Mouse (Mus musculus): ENCODE results near the gene Prune2.

Prune2 gene

GRCm38 (mm10) chr19:16978910-16979309, 23.0 kb downstream of the Prune2 start:
- H3K27me3 ChIP-seq (ENCODE audit: insufficient read depth, low read length), result no peaks in the 10 kb centered on the region
- no peaks in the 10 kb centered on the region for H3K4me1 ChIP-seq (replicated peaks; ENCODE audit: low read depth, low read length)
- TF ChIP-seq POU5F1 (IDR thresholded peaks at IDR 0.05; ENCODE audit: borderline replicate concordance, low read length), result no peak
- no peaks in the 10 kb centered on the region for H3K36me3 ChIP-seq (ENCODE audit: insufficient read depth, low read length)
- H3K4me3 ChIP-seq (replicated peaks; ENCODE audit: low read length), result no peak overlapping the region
- H3K9me3 ChIP-seq (ENCODE audit: low read length), result no peaks in the 10 kb centered on the region

GRCm38 (mm10) chr19:16981743-16982142, 25.8 kb downstream of the Prune2 start:
- no peak overlapping the region for H3K4me3 ChIP-seq (replicated peaks; ENCODE audit: low read length)
- H3K9me3 ChIP-seq (ENCODE audit: low read length), result no peaks in the 10 kb centered on the region
- H3K36me3 ChIP-seq (ENCODE audit: insufficient read depth, low read length), result no peaks in the 10 kb centered on the region
- H3K27me3 ChIP-seq (ENCODE audit: insufficient read depth, low read length), result no peaks in the 10 kb centered on the region
- no peaks in the 10 kb centered on the region for H3K4me1 ChIP-seq (replicated peaks; ENCODE audit: low read depth, low read length)
- TF ChIP-seq POU5F1 (IDR thresholded peaks at IDR 0.05; ENCODE audit: borderline replicate concordance, low read length) (no peak), NANOG (IDR thresholded peaks at IDR 0.05; ENCODE audit: borderline replicate concordance, low read length) (no peak), CTCF (conservative IDR thresholded peaks at IDR 0.05; ENCODE audit: low read length) (no peak)

GRCm38 (mm10) chr19:16984897-16985296, 29.0 kb downstream of the Prune2 start:
- TF ChIP-seq NANOG (IDR thresholded peaks at IDR 0.05; ENCODE audit: borderline replicate concordance, low read length) (no peak), CTCF (conservative IDR thresholded peaks at IDR 0.05; ENCODE audit: low read length) (peak; percentile 81), POU5F1 (IDR thresholded peaks at IDR 0.05; ENCODE audit: borderline replicate concordance, low read length) (no peak)
- Histone ChIP-seq H3K4me3 (replicated peaks; ENCODE audit: low read length) (no peak overlapping the region), H3K36me3 (ENCODE audit: insufficient read depth, low read length) (no peaks in the 10 kb centered on the region), H3K27me3 (ENCODE audit: insufficient read depth, low read length) (no peaks in the 10 kb centered on the region), H3K4me1 (replicated peaks; ENCODE audit: low read depth, low read length) (no peaks in the 10 kb centered on the region), H3K9me3 (ENCODE audit: low read length) (no peaks in the 10 kb centered on the region)

- H3K4me1 ChIP-seq (replicated peaks; ENCODE audit: low read depth, low read length), result no peaks in the 10 kb centered on the region
- H3K4me3 ChIP-seq (replicated peaks; ENCODE audit: low read length), result no peak overlapping the region
- TF ChIP-seq NANOG (IDR thresholded peaks at IDR 0.05; ENCODE audit: borderline replicate concordance, low read length) (no peak), CTCF (conservative IDR thresholded peaks at IDR 0.05; ENCODE audit: low read length) (no peak), POU5F1 (IDR thresholded peaks at IDR 0.05; ENCODE audit: borderline replicate concordance, low read length) (no peak)
- no peaks in the 10 kb centered on the region for H3K27me3 ChIP-seq (ENCODE audit: insufficient read depth, low read length)
- H3K9me3 ChIP-seq (ENCODE audit: low read length), result no peaks in the 10 kb centered on the region
- H3K36me3 ChIP-seq (ENCODE audit: insufficient read depth, low read length), result no peaks in the 10 kb centered on the region
Measured at GRCm38 (mm10) chr19:16987984-16988383, 32.1 kb downstream of the Prune2 start.

GRCm38 (mm10) chr19:16992151-16992550, 36.2 kb downstream of the Prune2 start:
- H3K9me3 ChIP-seq (ENCODE audit: low read length), result no peaks in the 10 kb centered on the region
- no peak overlapping the region for H3K4me3 ChIP-seq (replicated peaks; ENCODE audit: low read length)
- no peaks in the 10 kb centered on the region for H3K27me3 ChIP-seq (ENCODE audit: insufficient read depth, low read length)
- TF ChIP-seq POU5F1 (IDR thresholded peaks at IDR 0.05; ENCODE audit: borderline replicate concordance, low read length) (no peak), NANOG (IDR thresholded peaks at IDR 0.05; ENCODE audit: borderline replicate concordance, low read length) (no peak), CTCF (conservative IDR thresholded peaks at IDR 0.05; ENCODE audit: low read length) (no peak)
- no peaks in the 10 kb centered on the region for H3K4me1 ChIP-seq (replicated peaks; ENCODE audit: low read depth, low read length)
- no peaks in the 10 kb centered on the region for H3K36me3 ChIP-seq (ENCODE audit: insufficient read depth, low read length)

GRCm38 (mm10) chr19:16994260-16994659, 38.3 kb downstream of the Prune2 start:
- Histone ChIP-seq H3K4me1 (replicated peaks; ENCODE audit: low read depth, low read length) (no peaks in the 10 kb centered on the region), H3K4me3 (replicated peaks; ENCODE audit: low read length) (no peak overlapping the region), H3K27me3 (ENCODE audit: insufficient read depth, low read length) (no peaks in the 10 kb centered on the region), H3K9me3 (ENCODE audit: low read length) (no peaks in the 10 kb centered on the region), H3K36me3 (ENCODE audit: insufficient read depth, low read length) (no peaks in the 10 kb centered on the region)
- TF ChIP-seq NANOG (IDR thresholded peaks at IDR 0.05; ENCODE audit: borderline replicate concordance, low read length) (no peak), POU5F1 (IDR thresholded peaks at IDR 0.05; ENCODE audit: borderline replicate concordance, low read length) (no peak), CTCF (conservative IDR thresholded peaks at IDR 0.05; ENCODE audit: low read length) (no peak)

- no peaks in the 10 kb centered on the region for H3K9me3 ChIP-seq (ENCODE audit: low read length)
- no peaks in the 10 kb centered on the region for H3K36me3 ChIP-seq (ENCODE audit: insufficient read depth, low read length)
- H3K4me1 ChIP-seq (replicated peaks; ENCODE audit: low read depth, low read length), result no peaks in the 10 kb centered on the region
- no peaks in the 10 kb centered on the region for H3K27me3 ChIP-seq (ENCODE audit: insufficient read depth, low read length)
- TF ChIP-seq NANOG (IDR thresholded peaks at IDR 0.05; ENCODE audit: borderline replicate concordance, low read length) (no peak), CTCF (conservative IDR thresholded peaks at IDR 0.05; ENCODE audit: low read length) (no peak), POU5F1 (IDR thresholded peaks at IDR 0.05; ENCODE audit: borderline replicate concordance, low read length) (no peak)
- H3K4me3 ChIP-seq (replicated peaks; ENCODE audit: low read length), result no peak overlapping the region
Measured at GRCm38 (mm10) chr19:16997915-16998314, 42.0 kb downstream of the Prune2 start.

GRCm38 (mm10) chr19:17006220-17006907, 50.4 kb downstream of the Prune2 start:
- TF ChIP-seq POU5F1 (IDR thresholded peaks at IDR 0.05; ENCODE audit: borderline replicate concordance, low read length), result no peak
- no peak for TF ChIP-seq NANOG (IDR thresholded peaks at IDR 0.05; ENCODE audit: borderline replicate concordance, low read length)
- no peak for TF ChIP-seq CTCF (conservative IDR thresholded peaks at IDR 0.05; ENCODE audit: low read length)

More at GRCm38 (mm10) chr19:17006220-17006907, 50.4 kb downstream of the Prune2 start:
- H3K4me1 ChIP-seq (replicated peaks; ENCODE audit: low read depth, low read length), result peaks cover 4% of the 10 kb centered on the region
- H3K27me3 ChIP-seq (ENCODE audit: insufficient read depth, low read length), result no peaks in the 10 kb centered on the region
- H3K4me3 ChIP-seq (replicated peaks; ENCODE audit: low read length), result no peak overlapping the region
- no peaks in the 10 kb centered on the region for H3K36me3 ChIP-seq (ENCODE audit: insufficient read depth, low read length)
- H3K9me3 ChIP-seq (ENCODE audit: low read length), result no peaks in the 10 kb centered on the region
